Mouse (Mus musculus): ENCODE results near the gene Il10.
"Not testable (repeated sequence)": the region's sequence is repeated elsewhere in the genome, so short reads cannot be mapped to it uniquely, and the experiment has no call there.

The Il10 gene

GRCm38 (mm10) chr1:131015879-131016278 lies 3.8 kb upstream of the Il10 start:
- DNase-seq (ENCODE audit: low read depth in 1 of 2, low spot score in 2 of 2): no peak

GRCm38 (mm10) chr1:131020425-131021310 lies 1.0 kb downstream of the Il10 start:
- no peak for DNase-seq (ENCODE audit: low read depth in 1 of 2, low spot score in 2 of 2)

GRCm38 (mm10) chr1:131021438-131021837 lies 1.8 kb downstream of the Il10 start:
- no peak for DNase-seq (ENCODE audit: low read depth in 1 of 2, low spot score in 2 of 2)

GRCm38 (mm10) chr1:131021900-131022590 lies 2.4 kb downstream of the Il10 start:
- no peak for DNase-seq (ENCODE audit: low read depth in 1 of 2, low spot score in 2 of 2)

- no peak for DNase-seq (ENCODE audit: low read depth in 1 of 2, low spot score in 2 of 2)
Observed at GRCm38 (mm10) chr1:131022591-131023249, 3.1 kb downstream of the Il10 start.

DNA sequence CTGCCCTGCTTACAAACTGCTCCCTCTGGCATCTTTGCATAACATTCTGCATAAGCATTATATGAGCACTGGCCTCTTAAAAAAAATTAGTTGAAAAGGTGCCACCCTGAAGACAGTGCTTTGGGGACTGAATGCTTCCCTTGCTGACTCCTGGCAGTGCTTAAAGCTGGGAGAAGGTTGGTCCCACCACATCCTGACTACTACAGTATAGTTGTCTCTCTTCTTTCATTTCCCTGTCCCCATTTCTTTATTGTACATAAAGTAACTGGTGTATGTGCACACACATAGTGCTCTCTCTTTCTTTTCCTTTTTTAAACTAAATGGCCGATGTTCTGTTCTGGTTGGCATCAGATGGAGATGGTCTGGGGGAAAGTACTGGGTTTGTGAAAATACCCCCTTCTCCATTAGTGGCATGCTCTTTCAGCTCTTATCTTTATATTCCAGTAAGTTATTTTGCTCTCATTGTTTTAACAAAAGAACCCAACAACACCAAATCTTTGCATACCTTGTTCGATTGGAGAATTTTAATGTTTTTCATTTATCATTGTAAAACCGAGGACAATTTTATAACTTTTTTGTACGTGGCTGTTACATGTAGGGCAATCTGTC lies 3.7 kb downstream of the Il10 start:
- DNase-seq (ENCODE audit: low read depth in 1 of 2, low spot score in 2 of 2): not testable (repeated sequence)

DNA sequence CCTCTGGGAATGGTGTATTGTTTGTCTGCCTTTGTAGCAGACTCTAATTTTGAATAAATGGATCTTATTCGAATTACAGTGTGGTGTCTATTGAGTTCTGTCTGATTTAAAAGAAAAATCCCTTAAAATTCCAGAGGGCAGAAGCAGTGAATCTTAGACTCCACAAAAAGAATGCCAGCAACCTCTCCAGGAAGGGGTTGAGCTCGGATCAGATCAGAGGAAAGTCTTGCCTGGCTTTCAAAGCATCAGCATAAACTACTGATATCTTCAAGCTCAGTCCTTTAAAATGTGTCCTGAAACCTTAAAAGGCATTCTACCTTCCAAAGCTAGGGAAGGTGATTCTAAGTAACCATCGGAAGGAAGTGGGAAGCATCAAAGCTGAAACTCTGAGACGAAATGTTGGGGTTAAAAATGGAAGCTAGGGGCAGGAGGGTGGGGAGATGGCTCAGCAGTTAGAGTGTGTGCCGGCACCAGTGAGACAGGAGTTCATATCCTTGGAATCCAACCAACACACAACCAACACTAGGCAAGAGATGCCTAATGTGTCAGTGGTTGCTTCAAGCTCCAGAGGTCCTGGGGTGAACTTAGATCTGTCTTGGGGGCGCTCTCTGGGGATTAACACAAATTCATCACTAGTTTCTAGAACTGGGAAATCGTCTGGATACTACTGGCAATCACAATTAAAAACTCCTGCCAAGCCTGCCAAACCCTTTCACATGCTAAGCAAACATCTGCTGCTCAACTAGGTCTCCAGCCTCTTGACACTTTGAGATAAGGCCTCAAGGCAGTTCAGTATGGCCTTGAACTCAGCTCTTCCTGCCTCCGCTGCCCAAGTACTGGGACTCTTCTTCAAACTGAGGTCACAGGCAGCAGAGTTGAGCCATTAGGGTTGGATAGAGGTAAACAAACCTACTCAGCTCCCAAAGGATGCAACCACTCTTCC lies 5.5 kb downstream of the Il10 start:
- no peak for DNase-seq (ENCODE audit: low read depth in 1 of 2, low spot score in 2 of 2)

DNA sequence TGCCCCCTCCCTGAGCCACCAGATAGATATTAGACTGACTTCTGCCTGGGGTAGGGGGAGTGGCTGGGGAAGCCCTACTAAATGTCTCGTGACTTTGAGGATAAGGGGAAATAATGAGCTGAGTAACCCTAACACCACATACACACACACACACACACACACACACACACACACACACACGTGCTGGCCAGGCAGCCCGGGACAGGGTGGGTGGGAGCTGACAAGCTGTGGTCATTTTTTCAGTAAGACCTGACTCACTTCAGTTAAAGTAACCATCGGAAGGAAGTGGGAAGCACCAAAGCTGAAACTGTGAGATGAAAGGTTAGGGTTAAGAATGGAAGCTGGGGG lies 6.2 kb downstream of the Il10 start:
- DNase-seq (ENCODE audit: low read depth in 1 of 2, low spot score in 2 of 2): no peak

GRCm38 (mm10) chr1:131029215-131029614 lies 9.6 kb downstream of the Il10 start:
- DNase-seq (ENCODE audit: low read depth in 1 of 2, low spot score in 2 of 2): no peak

DNA sequence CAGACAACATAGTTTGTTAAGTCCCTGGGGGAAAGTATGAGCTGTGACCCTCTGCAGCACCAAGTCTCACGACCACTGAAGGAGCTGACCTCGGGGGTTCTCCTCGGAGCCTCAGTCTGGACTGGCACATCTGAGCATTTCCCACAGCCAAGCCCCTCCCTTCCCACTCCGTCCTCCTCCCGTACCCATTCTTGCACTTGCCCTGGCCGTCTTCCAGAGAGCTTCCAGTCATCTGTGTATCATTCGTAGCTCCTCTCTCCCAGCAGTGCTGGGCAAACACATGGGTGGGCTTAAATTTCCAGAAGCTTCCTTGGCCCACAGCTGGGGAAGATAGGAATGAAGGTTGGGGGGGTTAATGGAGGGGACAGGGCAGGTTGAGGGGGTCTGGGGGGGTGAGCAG lies 10.6 kb downstream of the Il10 start:
- no peak for DNase-seq (ENCODE audit: low read depth in 1 of 2, low spot score in 2 of 2)

DNA sequence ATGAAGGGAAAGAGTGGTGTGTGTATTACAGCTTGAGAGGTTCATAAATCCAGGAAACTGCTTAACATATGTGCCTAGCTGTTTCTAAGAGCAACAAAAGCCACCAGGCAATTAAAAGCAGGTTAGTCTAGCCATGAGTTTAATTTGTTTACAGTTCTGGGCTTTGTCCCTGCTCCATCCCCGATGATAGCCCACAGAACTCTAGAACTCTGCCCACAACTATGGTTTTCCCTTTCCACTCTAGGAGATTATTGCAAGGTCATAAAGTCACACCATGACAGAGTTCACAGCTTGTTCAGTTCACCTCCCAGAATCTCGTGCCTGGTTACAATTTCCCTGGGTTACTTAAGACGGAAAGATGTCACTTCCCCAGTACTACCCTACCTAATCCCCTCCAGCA lies 11.6 kb downstream of the Il10 start:
- DNase-seq (ENCODE audit: low read depth in 1 of 2, low spot score in 2 of 2): no peak

- DNase-seq (ENCODE audit: low read depth in 1 of 2, low spot score in 2 of 2): peak; percentile 44 to 58
Observed at GRCm38 (mm10) chr1:131038001-131038400, 18.4 kb downstream of the Il10 start.

- DNase-seq (ENCODE audit: low read depth in 1 of 2, low spot score in 2 of 2): no peak
Observed at GRCm38 (mm10) chr1:131038415-131039017, 18.9 kb downstream of the Il10 start.

DNA sequence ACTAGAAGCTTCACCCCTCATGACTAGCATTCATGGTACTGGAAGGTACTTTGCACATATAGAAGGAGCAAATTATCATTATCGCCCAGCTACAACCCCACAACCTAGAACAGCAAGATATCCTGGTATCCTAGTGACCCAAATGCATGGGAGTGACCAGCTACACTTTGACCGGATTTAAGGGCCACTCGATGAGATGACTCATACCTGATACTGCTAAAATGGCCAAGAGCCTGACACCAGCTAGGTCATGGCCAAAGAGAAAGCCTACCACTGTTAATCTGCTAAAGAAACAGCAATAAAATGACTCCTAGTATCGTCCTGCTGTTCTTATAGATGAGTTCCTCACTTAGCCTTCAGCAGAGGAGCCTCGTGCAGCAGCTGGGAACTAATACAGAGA lies 19.8 kb downstream of the Il10 start:
- DNase-seq (ENCODE audit: low read depth in 1 of 2, low spot score in 2 of 2): no peak

DNA sequence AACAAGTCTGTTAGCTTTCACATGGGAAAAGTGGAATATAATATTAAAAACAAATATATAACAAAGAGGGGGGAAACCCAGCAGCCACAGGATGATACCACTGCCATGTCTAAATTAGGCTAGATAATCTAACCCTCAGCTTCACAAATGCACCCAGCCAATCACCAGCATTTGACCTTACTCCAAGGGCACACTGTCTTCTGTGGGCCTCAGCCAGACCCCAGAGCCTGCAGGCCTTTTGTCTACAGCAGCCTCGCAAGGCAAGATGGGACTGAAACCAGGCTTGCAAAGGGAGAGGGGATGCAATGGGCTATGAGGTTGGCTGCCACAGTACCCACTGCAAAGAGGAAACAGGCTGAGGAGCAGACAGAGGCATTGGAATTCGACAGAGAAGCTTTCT lies 22.6 kb downstream of the Il10 start:
- no peak for DNase-seq (ENCODE audit: low read depth in 1 of 2, low spot score in 2 of 2)

- DNase-seq (ENCODE audit: low read depth in 1 of 2, low spot score in 2 of 2): no peak
Observed at GRCm38 (mm10) chr1:131042721-131043120, 23.1 kb downstream of the Il10 start.

- no peak for DNase-seq (ENCODE audit: low read depth in 1 of 2, low spot score in 2 of 2)
Observed at GRCm38 (mm10) chr1:131043636-131044035, 24.0 kb downstream of the Il10 start.

- DNase-seq (ENCODE audit: low read depth in 1 of 2, low spot score in 2 of 2): no peak
Observed at GRCm38 (mm10) chr1:131045723-131046355, 26.2 kb downstream of the Il10 start.

DNA sequence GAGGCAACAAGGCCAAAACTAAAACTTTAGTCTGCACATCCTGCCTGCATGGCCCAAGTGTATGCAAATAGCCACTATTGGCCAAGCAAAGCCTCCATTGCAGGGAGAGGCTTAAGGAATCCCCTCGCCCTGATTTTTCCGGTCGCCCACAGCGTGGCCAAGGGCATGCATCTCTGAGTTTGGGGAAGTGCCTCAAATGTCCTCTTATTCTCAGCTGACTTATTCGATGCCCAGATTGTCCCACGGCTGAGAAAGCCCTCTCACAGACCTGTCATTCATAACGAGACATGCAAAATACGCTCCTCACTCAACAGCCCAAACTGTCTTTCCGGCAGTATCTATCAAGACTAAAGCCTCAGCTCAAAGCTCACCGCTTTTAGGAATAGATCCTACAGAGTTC lies 27.0 kb downstream of the Il10 start:
- no peak for DNase-seq (ENCODE audit: low read depth in 1 of 2, low spot score in 2 of 2)

Data from monocyte, adult 2 months (primary cell).